Mouse (Mus musculus) cortical plate, adult 2 months (tissue): ENCODE measurements around the gene Izumo1r.

Experiments used
- CTCF ChIP-seq: fragments of 200-500 bp; IDR thresholded peaks from 2 replicates; pipeline ENCODE4 v1.5.1; 2011; ENCODE audit warnings: mild to moderate bottlenecking, control low read depth, low read length; ENCODE audit not compliant: insufficient read depth; ENCODE audit errors: extremely low read depth
- POLR2A ChIP-seq: fragments of 200-500 bp; IDR thresholded peaks from 2 replicates; pipeline ENCODE4 v1.6.1; 2011; ENCODE audit warnings: mild to moderate bottlenecking, low read length, control low read depth; ENCODE audit not compliant: insufficient read depth; ENCODE audit errors: extremely low read depth

DNA sequence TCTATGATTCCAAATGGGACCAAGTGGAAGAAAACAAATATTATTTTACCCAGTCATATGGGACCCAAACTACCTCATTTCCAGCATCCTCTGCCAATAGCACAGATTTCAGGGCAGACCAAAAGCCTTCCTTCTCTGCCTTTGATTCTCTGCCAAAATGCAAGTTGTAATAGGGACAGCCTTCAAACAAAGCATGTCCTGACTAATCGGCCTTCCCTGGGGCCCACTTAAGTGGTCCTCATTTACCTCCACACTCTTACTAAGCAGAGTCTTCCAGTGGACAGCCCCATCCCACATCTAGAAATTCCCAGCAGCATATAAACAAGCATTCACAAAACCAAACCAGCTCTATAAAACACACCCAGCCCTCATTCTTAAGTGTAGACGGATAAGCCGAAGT is 6.6 kb downstream of the Izumo1r start:
- TF ChIP-seq POLR2A (no peak), CTCF (no peak)
